Mouse (Mus musculus): Measurements from ENCODE around the gene Taar7d.
"Not testable (repeated sequence)": the region's sequence is repeated elsewhere in the genome, so short reads cannot be mapped to it uniquely, and the experiment has no call there.

Gene Taar7d

DNA sequence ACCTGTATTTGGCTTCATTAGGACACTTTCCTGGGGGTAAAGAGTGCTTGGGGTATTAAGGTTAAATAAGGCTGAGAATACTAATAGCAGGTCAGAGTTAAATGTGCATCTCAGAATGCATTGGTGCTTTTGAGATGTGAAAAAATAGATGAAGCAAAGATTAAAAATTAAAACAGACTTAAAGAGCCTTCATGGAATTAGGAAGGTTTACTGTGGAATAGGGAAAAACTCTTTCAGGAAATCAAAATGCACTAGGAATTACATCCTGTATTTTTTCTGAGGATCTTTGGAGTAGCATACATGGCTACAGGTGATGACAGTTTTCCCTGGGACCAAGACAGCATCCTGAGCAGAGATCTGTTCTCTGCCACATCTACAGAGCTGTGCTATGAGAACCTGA lies at the start of gene Taar7d:
Gene Taar7d, plus strand, starts transcription at position 301 of the 400 bp plus-strand sequence.
- DNase-seq, result no peak

- no peak for DNase-seq
Observed at GRCm38 (mm10) chr10:23977958-23978357, 49.1 kb upstream of the Taar7d start.

GRCm38 (mm10) chr10:23978901-23979705 lies 47.9 kb upstream of the Taar7d start:
- DNase-seq, result peak; percentile 68 to 78

GRCm38 (mm10) chr10:23985546-23985945 lies 41.5 kb upstream of the Taar7d start, which contains the start of gene Taar6:
TSS of gene Taar6 (minus strand) at chr10:23985646.
- DNase-seq, result no peak

- no peak for DNase-seq
Observed at GRCm38 (mm10) chr10:23986419-23986818, 40.6 kb upstream of the Taar7d start.

GRCm38 (mm10) chr10:23993381-23993780 lies 33.6 kb upstream of the Taar7d start, which contains the start of gene Taar7a:
TSS of gene Taar7a (minus strand) at chr10:23993481.
- no peak for DNase-seq

- no peak for DNase-seq
Observed at GRCm38 (mm10) chr10:23999639-24000038, 27.4 kb upstream of the Taar7d start, which contains the start of gene Taar7b. TSS of gene Taar7b (plus strand) at chr10:23999939.

DNA sequence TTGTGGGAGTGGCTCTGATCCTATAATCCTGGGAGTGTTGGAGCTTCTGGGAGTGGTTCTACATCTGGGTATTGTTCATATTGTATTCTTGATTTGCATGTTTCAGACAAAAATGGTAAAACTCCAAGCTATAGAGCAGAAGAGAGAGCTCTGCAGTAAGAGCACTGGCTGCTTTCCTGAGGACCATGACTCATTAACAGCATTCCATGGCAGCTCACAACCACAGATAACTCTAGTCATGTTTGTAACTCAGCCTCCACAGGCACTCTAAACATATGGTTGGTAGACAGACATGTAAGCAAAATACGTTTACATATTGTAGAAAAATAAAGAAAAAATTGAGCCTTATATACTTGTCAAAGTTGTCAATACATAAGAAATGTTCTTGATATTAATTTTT lies 20.6 kb upstream of the Taar7d start:
- no peak for DNase-seq

- no peak for DNase-seq
Observed at GRCm38 (mm10) chr10:24007034-24007433, 20.0 kb upstream of the Taar7d start.

GRCm38 (mm10) chr10:24008143-24008542 lies 18.9 kb upstream of the Taar7d start:
- DNase-seq, result no peak

- DNase-seq, result no peak
Observed at GRCm38 (mm10) chr10:24031347-24031746, 4.3 kb downstream of the Taar7d start.

DNA sequence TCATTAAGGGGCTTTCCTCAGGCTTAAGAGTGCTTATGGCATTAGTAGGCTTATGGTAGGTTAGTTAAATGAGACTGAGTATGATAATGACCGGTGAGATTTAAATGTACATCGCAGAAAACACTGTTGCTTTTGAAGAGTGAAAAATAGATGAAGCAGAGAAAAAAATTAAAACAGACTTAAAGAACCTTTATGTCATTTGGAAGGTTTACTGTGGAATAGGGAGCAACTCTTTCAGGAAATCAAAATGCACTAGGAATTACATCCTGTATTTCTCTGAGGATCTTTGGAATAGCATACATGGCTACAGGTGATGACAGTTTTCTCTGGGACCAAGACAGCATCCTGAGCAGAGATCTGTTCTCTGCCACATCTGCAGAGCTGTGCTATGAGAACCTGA lies 10.3 kb downstream of the Taar7d start, which contains the start of gene Taar7e:
Gene Taar7e, plus strand, starts transcription at position 301 of the 400 bp plus-strand sequence.
- DNase-seq, result no peak

GRCm38 (mm10) chr10:24040120-24040869 lies 13.3 kb downstream of the Taar7d start:
- DNase-seq, result no peak

DNA sequence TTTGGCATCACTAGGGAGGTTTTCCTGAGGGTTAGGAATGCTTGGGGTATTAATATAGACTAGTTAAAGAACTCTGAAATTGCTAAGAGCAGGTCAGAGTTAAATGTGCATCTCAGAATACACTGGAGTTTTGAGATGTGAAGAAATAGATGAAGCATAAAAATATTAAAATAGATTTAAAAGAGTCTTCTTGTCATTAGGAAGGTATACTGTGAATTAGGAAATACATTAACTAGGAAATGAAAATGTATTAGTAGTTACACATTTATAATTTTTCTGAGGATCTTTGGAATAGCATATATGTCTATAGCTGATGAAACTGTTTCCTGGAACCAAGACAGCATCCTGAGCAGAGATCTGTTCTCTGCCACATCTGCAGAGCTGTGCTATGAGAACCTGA lies 22.2 kb downstream of the Taar7d start, which contains the start of gene Taar7f:
Gene Taar7f, plus strand, starts transcription at position 301 of the 400 bp plus-strand sequence.
- no peak for DNase-seq

- DNase-seq, result no peak
Observed at GRCm38 (mm10) chr10:24052039-24052438, 25.0 kb downstream of the Taar7d start.

- no peak for DNase-seq
Observed at GRCm38 (mm10) chr10:24058986-24059385, 32.0 kb downstream of the Taar7d start.

- DNase-seq, result not testable (repeated sequence)
Observed at GRCm38 (mm10) chr10:24074751-24075150, 47.7 kb downstream of the Taar7d start.

DNA sequence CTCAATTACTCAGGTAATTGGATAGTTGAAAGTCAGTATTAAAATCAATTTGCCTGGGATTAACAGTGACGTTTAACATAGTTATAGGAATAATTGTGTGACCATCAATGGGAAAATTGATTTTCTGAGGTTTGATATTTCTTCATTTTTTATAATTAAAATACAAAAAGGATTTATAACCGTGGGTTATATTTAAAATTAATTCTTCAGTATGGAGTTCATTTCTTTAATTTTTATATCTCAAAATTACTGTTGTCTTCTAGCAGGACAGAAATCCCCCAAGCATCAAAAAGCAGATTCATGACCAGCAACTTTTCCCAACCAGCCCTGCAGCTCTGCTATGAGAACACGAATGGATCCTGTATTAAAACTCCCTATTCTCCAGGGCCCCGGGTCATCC lies 49.2 kb downstream of the Taar7d start, which contains the start of gene Taar8a:
Gene Taar8a, plus strand, starts transcription at position 301 of the 400 bp plus-strand sequence.
- not testable (repeated sequence) for DNase-seq

All from cerebellum, postnatal 25 days (tissue).